ENCODE assay signal across 8 mouse cellular contexts in the genomic region with DNA sequence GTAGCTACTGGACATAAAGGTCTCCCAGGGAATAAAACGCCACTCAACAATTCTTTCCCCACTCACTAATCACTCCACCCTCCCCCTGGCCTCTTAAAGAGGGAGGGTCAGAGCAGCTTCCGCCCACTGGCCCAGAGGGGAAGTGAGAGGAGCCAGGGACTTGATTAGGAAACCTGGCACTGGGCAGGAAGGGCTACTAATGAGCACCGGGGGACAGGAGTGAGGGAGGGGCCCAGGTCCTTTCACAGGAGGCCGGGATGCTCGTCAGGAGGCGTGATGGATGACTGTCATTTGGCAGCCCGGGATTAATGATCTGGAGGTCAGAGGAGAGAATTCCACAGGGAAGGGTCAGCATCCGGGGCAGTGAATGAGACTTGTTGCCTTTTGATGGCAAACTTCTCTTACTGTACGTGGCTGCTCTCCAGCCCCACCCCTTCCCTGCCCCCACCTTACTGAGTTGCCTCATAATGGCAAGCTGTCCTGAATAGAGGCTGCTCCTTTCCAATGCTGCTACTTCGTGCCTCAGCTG. TPM values are rescaled to one million over a fixed set of nuclear protein-coding genes. Genes with fewer than 3 reads are reported as not detected.
DNase-seq lines count a peak whose midpoint lies in the region; ATAC-seq lines count a peak whose summit lies in the region.
"Had no signal": no experiment of that assay in that cellular context is flagged by ENCODE, and none has a peak within 500 bp of the region (broad histone marks: within the 10 kb centered on the region; RNA-seq: fewer than 3 reads in every experiment).

No protein-coding gene starts in this region.

- peak overlapping the region; percentile 31 for H3K4me2 ChIP-seq in heart, embryonic 13.5 days
- H3K4me2 ChIP-seq in limb, embryonic 13.5 days (replicated peaks): 0 out of 2 replicates have a peak overlapping the region, but pooled peaks have one; percentile 14

- peaks cover 55% of the 10 kb centered on the region for H3K4me1 ChIP-seq in heart, embryonic 13.5 days
- peaks cover 23% of the 10 kb centered on the region for H3K4me1 ChIP-seq in limb, embryonic 13.5 days

- peak; percentile 64 for DNase-seq in Muller cell, postnatal 12 days (ENCODE audit: inconsistent ontology term)
- peak; percentile 41 for DNase-seq in adrenal gland, postnatal 14 days
- no peak for DNase-seq in B cell, adult 2 months
- no peak for DNase-seq in spleen, postnatal 14 days (ENCODE audit: low spot score in 2 of 2)
- DNase-seq in cerebellum, adult 11-12 months: no peak

- H3K27me3 ChIP-seq in heart, embryonic 13.5 days (replicated peaks): no peaks in the 10 kb centered on the region
- H3K27me3 ChIP-seq in limb, embryonic 13.5 days: no peaks in the 10 kb centered on the region

- no peak overlapping the region for H3K4me3 ChIP-seq in heart, embryonic 13.5 days
- H3K4me3 ChIP-seq in limb, embryonic 13.5 days: no peak overlapping the region

- H3K9ac ChIP-seq in heart, embryonic 13.5 days: peak overlapping the region; percentile 57
- peak overlapping the region; percentile 48 for H3K9ac ChIP-seq in limb, embryonic 13.5 days

- ATAC-seq in heart, embryonic 13.5 days (ENCODE audit: extremely low read depth, insufficient number of reproducible peaks, low FRiP score, low TSS enrichment): peak; percentile 33; the same call in 1 of the 2 replicates
- ATAC-seq in limb, embryonic 13.5 days (ENCODE audit: low FRiP score, low read depth): no peak

- WGBS in heart, embryonic 13.5 days: 8% methylated on average over 10 of the region's 10 CpGs
- WGBS in limb, embryonic 13.5 days: 12% methylated on average over 10 of the region's 10 CpGs

- H3K36me3 ChIP-seq in heart, embryonic 13.5 days: peaks cover 54% of the 10 kb centered on the region
- H3K36me3 ChIP-seq in limb, embryonic 13.5 days: peaks cover 35% of the 10 kb centered on the region

- no peaks in the 10 kb centered on the region for H3K9me3 ChIP-seq in heart, embryonic 13.5 days
- H3K9me3 ChIP-seq in limb, embryonic 13.5 days: no peaks in the 10 kb centered on the region

- H3K27ac ChIP-seq in heart, embryonic 13.5 days (replicated peaks): peak overlapping the region; percentile 21
- no peak overlapping the region for H3K27ac ChIP-seq in limb, embryonic 13.5 days
- H3K27ac ChIP-seq: macrophage had no signal

RNA-seq across cellular contexts. Expression of gene Clk3, which starts 33.1 kb away (rescaled TPM):
- total RNA-seq in adrenal gland, postnatal 14 days (2021): 55.0 and 66.5 TPM in 2 replicates
- polyA plus RNA-seq in heart, embryonic 13.5 days (2015; fragmentation: Nextera tagmentation; extraction: Ambion mirVana): 56.1 and 57.1 TPM in 2 replicates
- 77.3 and 82.8 TPM in 2 replicates for polyA plus RNA-seq in limb, embryonic 13.5 days (2015; fragmentation: Nextera tagmentation; extraction: Ambion mirVana)

RNA-seq across cellular contexts. Expression of gene Arid3b, which starts 37.8 kb away (rescaled TPM):
- total RNA-seq in adrenal gland, postnatal 14 days (2021): 4.2 and 6.1 TPM in 2 replicates
- polyA plus RNA-seq in heart, embryonic 13.5 days (2015; fragmentation: Nextera tagmentation; extraction: Ambion mirVana): 11.3 and 12.3 TPM in 2 replicates
- 7.3 and 10.6 TPM in 2 replicates for polyA plus RNA-seq in limb, embryonic 13.5 days (2015; fragmentation: Nextera tagmentation; extraction: Ambion mirVana)

Comparison
In these comparisons a context has a peak if more than half of its experiments do, and no peak if none do; other contexts are left out.
1. DNase-seq: peak in Muller cell, postnatal 12 days (single experiment) and adrenal gland, postnatal 14 days (single experiment); none in B cell, adult 2 months (0 of 2), spleen, postnatal 14 days (0 of 2) and cerebellum, adult 11-12 months (single experiment).